Mouse (Mus musculus): ENCODE measurements at regions not wholly inside any gene's neighbourhood (a gene's known extent, or its start where the extent isn't known, plus 50 kb on each side); places are given as distances from the start of the nearest gene placed in this dataset.

DNA sequence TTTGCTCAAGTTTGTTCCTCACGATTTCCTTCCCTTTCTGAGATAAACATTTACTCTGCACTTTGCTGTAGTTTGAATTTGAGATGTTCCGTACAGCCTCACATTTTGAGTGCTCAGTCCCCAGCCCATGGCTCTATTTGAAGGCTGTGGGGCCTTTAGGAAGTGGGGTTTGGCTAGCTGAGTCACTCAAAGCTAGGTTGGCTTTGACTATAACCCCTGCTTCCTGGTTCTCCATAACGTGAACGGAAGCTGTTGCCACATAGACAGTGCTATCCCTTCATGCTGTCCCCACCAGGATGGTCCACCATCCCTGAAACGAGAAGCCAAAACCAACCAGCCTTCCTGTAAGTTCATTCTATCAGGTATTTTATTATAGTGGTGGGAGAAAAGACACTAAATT, 111.1 kb downstream of the Evx1 start:
- no peak for TF ChIP-seq CTCF (IDR thresholded peaks at IDR 0.05; ENCODE audit: borderline replicate concordance, control insufficient read depth, extremely low read depth, insufficient read depth, low read length, poor library complexity)
- no peak for TF ChIP-seq POLR2A (IDR thresholded peaks at IDR 0.05; ENCODE audit: control insufficient read depth, extremely low read depth, insufficient read depth, low read length, poor library complexity)
